Mouse (Mus musculus) lung, postnatal 4 days (tissue): Measurements from ENCODE around the gene Lrmda.
A peak's percentile ranks its signal among the peaks of the same experiment; 100 is the strongest.

Experiments
- DNase-seq, 2 experiments: peaks; one replicate each; pipeline ENCODE4 v3.0.0; 2021

Gene Lrmda

GRCm38 (mm10) chr14:22666437-22666836, 646.9 kb downstream of the Lrmda start:
- DNase-seq: no peak

- DNase-seq: no peak
Observed at GRCm38 (mm10) chr14:22668302-22668701, 648.8 kb downstream of the Lrmda start.

GRCm38 (mm10) chr14:22668711-22669110, 649.2 kb downstream of the Lrmda start:
- DNase-seq: peak in 1 of 2 experiments; percentile 22

GRCm38 (mm10) chr14:22673581-22673980, 654.1 kb downstream of the Lrmda start:
- no peak for DNase-seq

- peak in 1 of 2 experiments; percentile 23 for DNase-seq
Observed at GRCm38 (mm10) chr14:22679008-22679704, 659.6 kb downstream of the Lrmda start.

GRCm38 (mm10) chr14:22679705-22680643, 660.5 kb downstream of the Lrmda start:
- DNase-seq: peak in 1 of 2 experiments; percentile 52

- peak; percentile 21 to 41 for DNase-seq
Observed at GRCm38 (mm10) chr14:22686886-22687285, 667.4 kb downstream of the Lrmda start.

- no peak for DNase-seq
Observed at GRCm38 (mm10) chr14:22688399-22688798, 668.9 kb downstream of the Lrmda start.

GRCm38 (mm10) chr14:22695448-22695847, 675.9 kb downstream of the Lrmda start:
- no peak for DNase-seq

GRCm38 (mm10) chr14:22695931-22696365, 676.4 kb downstream of the Lrmda start:
- DNase-seq: no peak

- DNase-seq: no peak
Observed at GRCm38 (mm10) chr14:22700236-22700635, 680.7 kb downstream of the Lrmda start.

GRCm38 (mm10) chr14:22700690-22701089, 681.2 kb downstream of the Lrmda start:
- no peak for DNase-seq

- DNase-seq: peak; percentile 17 to 72
Observed at GRCm38 (mm10) chr14:22707958-22708701, 688.6 kb downstream of the Lrmda start.

- no peak for DNase-seq
Observed at GRCm38 (mm10) chr14:22710071-22710661, 690.7 kb downstream of the Lrmda start.

GRCm38 (mm10) chr14:22712388-22712787, 692.9 kb downstream of the Lrmda start:
- DNase-seq: no peak

- DNase-seq: no peak
Observed at GRCm38 (mm10) chr14:22715581-22716378, 696.3 kb downstream of the Lrmda start.

GRCm38 (mm10) chr14:22719968-22720367, 700.5 kb downstream of the Lrmda start:
- DNase-seq: no peak

- DNase-seq: no peak
Observed at GRCm38 (mm10) chr14:22721845-22722244, 702.3 kb downstream of the Lrmda start.

GRCm38 (mm10) chr14:22727548-22727947, 708.0 kb downstream of the Lrmda start:
- DNase-seq: no peak

- no peak for DNase-seq
Observed at GRCm38 (mm10) chr14:22728611-22729223, 709.2 kb downstream of the Lrmda start.

- peak; percentile 41 to 71 for DNase-seq
Observed at GRCm38 (mm10) chr14:22738603-22739002, 719.1 kb downstream of the Lrmda start.
